Mouse (Mus musculus) heart, adult 2 months (tissue): ENCODE data around the gene Gcm1. TPM values are rescaled to one million over a fixed set of nuclear protein-coding genes. Genes with fewer than 3 reads are reported as not detected.
A peak's percentile ranks its signal among the peaks of the same experiment; 100 is the strongest.

Experiments used
- DNase-seq, 2 experiments: peaks; one replicate each; pipeline ENCODE4 v3.0.0; 2021
- H3K27ac ChIP-seq: fragments of 200-600 bp; 2 replicates; pipeline ENCODE4 v1.8.1; 2022
- H3K27me3 ChIP-seq: fragments of 200-500 bp; 2 replicates; pipeline ENCODE4 v1.6.1; 2012; ENCODE audit warnings: mild to moderate bottlenecking, low read length, inconsistent platforms, mixed read lengths; ENCODE audit not compliant: control insufficient read depth, insufficient read depth
- H3K36me3 ChIP-seq: fragments of 200-500 bp; 2 replicates; pipeline ENCODE4 v1.6.1; 2012; ENCODE audit warnings: low read length, inconsistent platforms; ENCODE audit not compliant: control insufficient read depth, insufficient read depth
- H3K4me1 ChIP-seq: fragments of 200-500 bp; 2 replicates; pipeline ENCODE4 v1.6.1; 2011; ENCODE audit warnings: low read length; ENCODE audit not compliant: control insufficient read depth, insufficient read depth
- H3K4me3 ChIP-seq: fragments of 200-600 bp; 2 replicates; pipeline ENCODE4 v1.8.1; 2022
- H3K79me2 ChIP-seq: fragments of 200-500 bp; replicated peaks from 2 replicates; pipeline ENCODE4 v1.6.1; 2012; ENCODE audit warnings: mild to moderate bottlenecking, inconsistent platforms, low read length, moderate library complexity, mixed read lengths; ENCODE audit not compliant: control insufficient read depth, insufficient read depth
- H3K9ac ChIP-seq: fragments of 200-500 bp; 2 replicates; pipeline ENCODE4 v1.6.1; 2012; ENCODE audit warnings: low read depth, mild to moderate bottlenecking, control low read depth, inconsistent platforms, low read length, mixed read lengths
- CTCF ChIP-seq: fragments of 200-600 bp; IDR thresholded peaks from 2 replicates; pipeline ENCODE4 v1.8.1; 2022; ENCODE audit warnings: antibody characterized with exemption, mild to moderate bottlenecking, moderate library complexity
- EP300 ChIP-seq: fragments of 200-500 bp; IDR thresholded peaks from 2 replicates; pipeline ENCODE4 v1.6.1; 2011; ENCODE audit warnings: low read depth, low read length, control low read depth; ENCODE audit not compliant: insufficient read depth
- POLR2A ChIP-seq: fragments of 200-500 bp; IDR thresholded peaks from 2 replicates; pipeline ENCODE4 v1.6.1; 2011; ENCODE audit warnings: mild to moderate bottlenecking, low read depth, low read length, control low read depth; ENCODE audit not compliant: insufficient read depth
- WGBS: fragments of 180-500 bp; shearing (Covaris S2); methylation state at CpG from one replicate; pipeline ENCODE4 v1.1.7; 2018; 5-methylcytosine and 5-hydroxymethylcytosine counted together
- intact Hi-C: fragments of 180-260 bp; cut with DNase I; formaldehyde crosslinking; loops from one replicate; pipeline ENCODE4 v1.15.1; 2025
- polyA plus RNA-seq: library from polyadenylated mRNA; depleted of rRNA; stranded (reverse); fragments of >200 nt; gene quantifications from 2 replicates; pipeline ENCODE4 v1.2.3, GENCODE M21; 2012
- total RNA-seq, 2 experiments: library from RNA; stranded (reverse); gene quantifications; 2 replicates each; pipeline ENCODE4 v1.2.3; 2021

Gene Gcm1
- total and polyA plus RNA-seq, 3 experiments = not detected

GRCm38 (mm10) chr9:78081835-78082234 is 30.1 kb downstream of the Gcm1 start:
- Histone ChIP-seq H3K79me2 (no peaks in the 10 kb centered on the region), H3K27me3 (no peaks in the 10 kb centered on the region), H3K9ac (no peak overlapping the region), H3K4me1 (no peaks in the 10 kb centered on the region), H3K4me3 (no peak overlapping the region), H3K36me3 (peaks cover 2% of the 10 kb centered on the region), H3K27ac (no peak overlapping the region)
- TF ChIP-seq CTCF (no peak), POLR2A (no peak), EP300 (no peak)
- no peak for DNase-seq
- intact Hi-C loops = no loop called here
- WGBS = 86% methylated on average over 7 of the region's 7 CpGs

- no peaks in the 10 kb centered on the region for H3K27me3 ChIP-seq
- peaks cover 4% of the 10 kb centered on the region for H3K36me3 ChIP-seq
- H3K27ac ChIP-seq = no peak overlapping the region
- DNase-seq = no peak
- no peak overlapping the region for H3K4me3 ChIP-seq
- H3K4me1 ChIP-seq = peaks cover 6% of the 10 kb centered on the region
- no peak for TF ChIP-seq CTCF
- intact Hi-C loops = no loop called here
- no peaks in the 10 kb centered on the region for H3K79me2 ChIP-seq
- WGBS = 89% methylated on average over 4 of the region's 4 CpGs
- no peak overlapping the region for H3K9ac ChIP-seq
Observed at GRCm38 (mm10) chr9:78084341-78084740, 32.6 kb downstream of the Gcm1 start.

- no peak for DNase-seq
- peaks cover 8% of the 10 kb centered on the region for H3K36me3 ChIP-seq
- H3K27me3 ChIP-seq = no peaks in the 10 kb centered on the region
- H3K9ac ChIP-seq = no peak overlapping the region
- no peak overlapping the region for H3K4me3 ChIP-seq
- H3K79me2 ChIP-seq = no peaks in the 10 kb centered on the region
- H3K27ac ChIP-seq = no peak overlapping the region
- no peak for TF ChIP-seq CTCF
- TF ChIP-seq EP300 = no peak
- TF ChIP-seq POLR2A = no peak
- WGBS = 84% methylated on average over 14 of the region's 14 CpGs
- intact Hi-C loops = no loop called here
- peaks cover 9% of the 10 kb centered on the region for H3K4me1 ChIP-seq
Observed at GRCm38 (mm10) chr9:78085722-78086287, 34.1 kb downstream of the Gcm1 start.

GRCm38 (mm10) chr9:78087751-78088150 is 36.0 kb downstream of the Gcm1 start:
- no peak overlapping the region for H3K9ac ChIP-seq
- no peak overlapping the region for H3K4me3 ChIP-seq
- H3K27me3 ChIP-seq = no peaks in the 10 kb centered on the region
- H3K4me1 ChIP-seq = peaks cover 9% of the 10 kb centered on the region
- WGBS = 89% methylated on average over 9 of the region's 9 CpGs
- H3K36me3 ChIP-seq = peaks cover 6% of the 10 kb centered on the region
- H3K27ac ChIP-seq = peak overlapping the region; percentile 69; the same call in 1 of the 2 replicates
- DNase-seq = no peak
- TF ChIP-seq CTCF (no peak), POLR2A (no peak), EP300 (no peak)
- H3K79me2 ChIP-seq = no peaks in the 10 kb centered on the region
- intact Hi-C loops = no loop called here

DNA sequence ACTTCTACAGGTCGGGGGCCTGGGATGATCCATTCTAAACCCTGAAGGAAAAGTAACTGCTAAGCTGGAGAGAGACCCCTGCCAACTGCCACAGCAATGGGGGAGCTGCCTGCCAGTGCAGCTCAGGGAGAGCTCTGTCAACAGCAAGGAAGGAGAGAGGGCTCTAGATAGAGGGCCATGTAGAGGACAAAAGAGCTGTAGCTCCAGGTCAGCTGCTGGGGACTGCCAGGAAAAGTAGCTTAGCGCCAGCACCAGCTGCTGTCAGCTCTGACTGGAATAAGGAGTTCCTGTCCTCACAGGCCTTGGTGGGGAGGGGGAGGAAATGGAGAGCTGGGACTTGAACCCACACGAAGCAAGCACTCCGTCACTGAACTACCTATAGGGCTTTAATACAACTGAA is 36.8 kb downstream of the Gcm1 start:
- H3K27me3 ChIP-seq = no peaks in the 10 kb centered on the region
- WGBS = 43% methylated on average over 4 of the region's 4 CpGs
- TF ChIP-seq EP300 (no peak), POLR2A (no peak), CTCF (no peak)
- H3K4me3 ChIP-seq = no peak overlapping the region
- DNase-seq = peak; percentile 32 to 46
- H3K36me3 ChIP-seq = peaks cover 6% of the 10 kb centered on the region
- no peak overlapping the region for H3K9ac ChIP-seq
- H3K79me2 ChIP-seq = no peaks in the 10 kb centered on the region
- peaks cover 9% of the 10 kb centered on the region for H3K4me1 ChIP-seq
- peak overlapping the region; percentile 69 for H3K27ac ChIP-seq
- intact Hi-C loops = no loop called here

GRCm38 (mm10) chr9:78088971-78089370 is 37.2 kb downstream of the Gcm1 start:
- Histone ChIP-seq H3K4me1 (peaks cover 9% of the 10 kb centered on the region), H3K36me3 (peaks cover 6% of the 10 kb centered on the region), H3K79me2 (no peaks in the 10 kb centered on the region), H3K4me3 (no peak overlapping the region), H3K9ac (no peak overlapping the region), H3K27me3 (no peaks in the 10 kb centered on the region), H3K27ac (peak overlapping the region; percentile 69)
- DNase-seq = no peak
- intact Hi-C loops = no loop called here
- TF ChIP-seq EP300 = no peak
- no peak for TF ChIP-seq POLR2A
- no peak for TF ChIP-seq CTCF
- WGBS = 20% methylated on average over 7 of the region's 7 CpGs

DNA sequence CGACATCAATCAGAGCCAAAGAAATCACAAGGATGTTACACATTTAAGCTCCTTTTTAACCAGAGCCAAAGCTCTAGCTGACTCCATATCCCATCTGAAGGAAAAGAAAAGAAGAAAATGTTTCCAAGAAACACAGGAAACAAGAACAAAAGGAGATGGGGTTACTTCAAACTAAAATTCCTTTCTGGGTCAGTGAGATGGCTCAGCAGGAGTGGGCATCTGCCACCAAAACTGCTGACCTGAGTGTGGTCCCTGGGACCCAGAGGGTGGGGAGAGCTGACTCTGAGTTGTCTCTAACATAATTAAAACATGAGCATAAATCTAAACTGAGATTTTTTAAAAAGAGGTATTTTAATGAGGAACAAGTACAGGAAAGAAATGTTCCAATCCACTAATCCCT is 38.2 kb downstream of the Gcm1 start:
- H3K4me1 ChIP-seq = peaks cover 9% of the 10 kb centered on the region
- H3K27ac ChIP-seq = no peak overlapping the region
- 39% methylated on average over 1 of the region's 1 CpGs for WGBS
- intact Hi-C loops = no loop called here
- H3K79me2 ChIP-seq = no peaks in the 10 kb centered on the region
- peaks cover 8% of the 10 kb centered on the region for H3K36me3 ChIP-seq
- no peak overlapping the region for H3K4me3 ChIP-seq
- DNase-seq = no peak
- no peaks in the 10 kb centered on the region for H3K27me3 ChIP-seq
- no peak for TF ChIP-seq POLR2A
- no peak for TF ChIP-seq EP300
- no peak for TF ChIP-seq CTCF
- H3K9ac ChIP-seq = no peak overlapping the region
